Mouse (Mus musculus) limb, embryonic 14.5 days (tissue): Measurements from ENCODE around the gene Rcn3. TPM values are rescaled to one million over a fixed set of nuclear protein-coding genes. Genes with fewer than 3 reads are reported as not detected.
"Not testable (repeated sequence)": the region's sequence is repeated elsewhere in the genome, so short reads cannot be mapped to it uniquely, and the experiment has no call there.

Experiments
- ATAC-seq: fragments of 200-750 bp; cut with Nextera tagmentation; 2 replicates; pipeline ENCODE4 v1.8.0; 2017; ENCODE audit warnings: low read depth, moderate number of reproducible peaks, moderate TSS enrichment; ENCODE audit not compliant: low FRiP score
- DNase-seq: peaks from one replicate; pipeline ENCODE4 v3.0.0-alpha.2; 2015; ENCODE audit warnings: low spot score
- H3K27ac ChIP-seq: fragments of 300-500 bp; sonication (generic); replicated peaks from 2 replicates; pipeline ENCODE4 v1.5.1; 2014; ENCODE audit warnings: low read depth, mild to moderate bottlenecking, low read length, moderate library complexity, mixed read lengths
- H3K27me3 ChIP-seq: fragments of 300-500 bp; sonication (generic); 2 replicates; pipeline ENCODE4 v1.6.1; 2014; ENCODE audit warnings: low read length, mixed read lengths; ENCODE audit not compliant: control insufficient read depth, insufficient read depth
- H3K36me3 ChIP-seq: fragments of 300-500 bp; sonication (generic); 2 replicates; pipeline ENCODE4 v1.6.1; 2014; ENCODE audit warnings: mild to moderate bottlenecking, low read length, moderate library complexity, mixed read lengths; ENCODE audit not compliant: control insufficient read depth, insufficient read depth
- H3K4me1 ChIP-seq: fragments of 300-500 bp; sonication (generic); 2 replicates; pipeline ENCODE4 v1.6.1; 2014; ENCODE audit warnings: antibody characterized with exemption, low read length, mixed read lengths; ENCODE audit not compliant: control insufficient read depth, insufficient read depth
- H3K4me2 ChIP-seq: fragments of 300-500 bp; sonication (generic); replicated peaks from 2 replicates; pipeline ENCODE4 v1.6.1; 2014; ENCODE audit warnings: low read depth, mild to moderate bottlenecking, low read length, moderate library complexity; ENCODE audit not compliant: severe bottlenecking
- H3K4me3 ChIP-seq: fragments of 300-500 bp; sonication (generic); replicated peaks from 2 replicates; pipeline ENCODE4 v1.5.1; 2014; ENCODE audit warnings: low read length
- H3K9ac ChIP-seq: fragments of 300-500 bp; sonication (generic); 2 replicates; pipeline ENCODE4 v1.6.1; 2014; ENCODE audit warnings: mild to moderate bottlenecking, low read depth, low read length, moderate library complexity; ENCODE audit not compliant: severe bottlenecking
- H3K9me3 ChIP-seq: fragments of 300-500 bp; sonication (generic); 2 replicates; pipeline ENCODE4 v1.6.1; 2016; ENCODE audit warnings: low read length; ENCODE audit not compliant: control insufficient read depth
- POLR2A ChIP-seq: fragments of 200-500 bp; IDR thresholded peaks from 2 replicates; pipeline ENCODE4 v1.8.0; 2012; ENCODE audit warnings: inconsistent platforms, mild to moderate bottlenecking, moderate library complexity, borderline replicate concordance; ENCODE audit not compliant: insufficient read depth, insufficient read length; ENCODE audit errors: extremely low read depth
- WGBS: fragments of 180-500 bp; shearing (Covaris S2); extraction: QIAGEN DNeasy Blood & Tissue Kit; methylation state at CpG from one replicate; pipeline ENCODE4 v1.1.7; 2014; 5-methylcytosine and 5-hydroxymethylcytosine counted together
- polyA plus RNA-seq, 2 experiments: library from polyadenylated mRNA; depleted of rRNA in 1 of 2; stranded (reverse) in 1 of 2; unstranded in 1 of 2; fragments of >200 nt; fragmentation: Nextera tagmentation in 1 of 2; extraction: Ambion mirVana in 1 of 2; gene quantifications; 2 replicates each; pipeline versions ENCODE4 v1.2.1 to v1.2.3; 2012 to 2014

Gene Rcn3
- polyA plus RNA-seq, 2 experiments: 577 to 679 TPM

DNA sequence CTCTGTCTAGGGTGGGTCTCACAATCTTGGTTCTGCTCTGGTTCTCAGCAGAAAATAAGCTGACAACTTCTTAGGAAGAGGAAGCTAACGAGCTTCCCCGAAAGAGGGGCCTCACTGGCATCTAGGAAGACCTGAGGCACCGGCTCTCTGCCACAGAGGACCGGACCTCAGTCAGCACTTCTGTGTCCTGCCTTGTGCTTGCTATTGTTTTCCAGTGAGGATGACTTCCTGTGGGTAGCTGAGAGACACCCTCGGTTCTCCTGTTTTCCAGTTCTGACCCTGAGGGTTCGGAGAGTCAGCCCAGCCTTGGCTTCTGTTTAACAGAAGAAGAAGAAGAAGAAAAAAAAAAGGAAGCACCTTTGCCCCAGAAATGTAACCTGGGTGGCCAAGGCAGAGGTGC is 5.5 kb upstream of the Rcn3 start:
- no peak overlapping the region for H3K9ac ChIP-seq
- H3K4me1 ChIP-seq: peaks cover 14% of the 10 kb centered on the region
- TF ChIP-seq POLR2A: no peak
- no peak overlapping the region for H3K4me3 ChIP-seq
- ATAC-seq (no peak), DNase-seq (no peak)
- peaks cover 6% of the 10 kb centered on the region; the same call in 1 of the 2 replicates for H3K36me3 ChIP-seq
- H3K4me2 ChIP-seq: no peak overlapping the region
- no peak overlapping the region for H3K27ac ChIP-seq
- no peaks in the 10 kb centered on the region for H3K9me3 ChIP-seq
- 63% methylated on average over 6 of the region's 6 CpGs for WGBS
- H3K27me3 ChIP-seq: no peaks in the 10 kb centered on the region

DNA sequence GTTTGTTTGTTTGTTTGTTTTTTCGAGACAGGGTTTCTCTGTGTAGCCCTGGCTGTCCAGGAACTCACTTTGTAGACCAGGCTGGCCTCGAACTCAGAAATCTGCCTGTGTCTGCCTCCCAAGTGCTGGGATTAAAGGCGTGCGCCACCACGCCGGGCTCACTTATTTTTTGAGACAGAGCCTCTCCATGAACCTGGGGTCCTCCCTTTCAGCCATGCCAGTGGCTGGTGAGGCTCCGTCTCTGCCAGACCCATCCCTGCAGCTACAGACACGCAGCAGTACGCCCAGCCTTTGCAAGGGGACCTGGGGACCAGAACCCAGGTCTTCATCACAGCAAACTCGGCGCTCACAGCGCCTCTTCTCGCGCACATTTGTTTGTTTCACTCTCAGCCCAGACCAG is 3.9 kb upstream of the Rcn3 start:
- ATAC-seq, H3K9ac ChIP-seq, H3K27me3 ChIP-seq, H3K9me3 ChIP-seq, H3K27ac ChIP-seq, H3K36me3 ChIP-seq, H3K4me3 ChIP-seq, H3K4me2 ChIP-seq, DNase-seq: not testable (repeated sequence)
- H3K4me1 ChIP-seq: peaks cover 13% of the 10 kb centered on the region
- 95% methylated on average over 14 of the region's 14 CpGs for WGBS

DNA sequence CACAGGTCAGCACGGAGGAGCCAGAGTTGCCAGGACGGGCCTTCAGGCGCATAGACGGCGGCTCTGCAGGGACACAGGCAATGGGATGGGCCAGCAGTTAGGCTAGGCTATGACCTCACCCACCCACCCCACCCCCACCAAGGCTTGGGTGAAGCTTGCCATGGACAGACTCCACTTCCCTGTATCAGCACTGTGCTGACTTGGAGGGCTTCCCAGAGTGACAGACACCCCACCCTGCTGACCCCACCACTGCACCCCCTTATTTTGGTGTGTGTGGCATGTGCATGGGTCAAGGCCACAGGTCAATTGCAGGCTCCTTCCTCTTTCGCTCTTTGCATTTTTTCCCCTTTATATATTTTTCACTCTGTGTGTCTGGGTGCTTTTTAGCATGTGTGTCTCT is 3.3 kb upstream of the Rcn3 start:
- no peak for DNase-seq
- H3K4me3 ChIP-seq: no peak overlapping the region
- H3K4me1 ChIP-seq: peaks cover 18% of the 10 kb centered on the region
- H3K9me3 ChIP-seq: no peaks in the 10 kb centered on the region
- no peak overlapping the region for H3K9ac ChIP-seq
- H3K36me3 ChIP-seq: peaks cover 7% of the 10 kb centered on the region; the same call in 1 of the 2 replicates
- no peak for TF ChIP-seq POLR2A
- no peak overlapping the region for H3K27ac ChIP-seq
- no peak for ATAC-seq
- WGBS: 77% methylated on average over 6 of the region's 6 CpGs
- no peaks in the 10 kb centered on the region for H3K27me3 ChIP-seq
- H3K4me2 ChIP-seq: no peak overlapping the region

DNA sequence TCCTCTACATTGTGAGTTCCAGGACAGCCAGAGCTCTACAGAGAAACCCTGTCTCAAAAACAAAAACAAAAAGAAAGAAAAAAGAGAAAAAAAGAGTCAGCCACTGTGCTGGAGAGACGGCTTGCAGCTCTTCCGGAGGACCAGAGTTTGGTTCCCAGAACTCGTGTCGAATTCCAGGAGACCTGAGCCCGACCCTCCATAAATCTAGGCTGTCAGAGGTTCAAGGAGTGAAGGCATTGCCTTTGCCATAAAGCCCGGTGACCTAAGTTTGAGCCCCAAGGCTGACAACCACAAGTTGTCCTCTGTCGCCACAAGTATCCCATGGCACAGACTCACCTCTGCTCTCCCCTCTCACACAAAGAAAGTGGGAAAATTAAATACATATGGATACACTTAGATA is 2.1 kb upstream of the Rcn3 start:
- ATAC-seq (no peak), DNase-seq (no peak)
- H3K4me3 ChIP-seq: no peak overlapping the region
- H3K36me3 ChIP-seq: peaks cover 14% of the 10 kb centered on the region; the same call in 1 of the 2 replicates
- no peaks in the 10 kb centered on the region for H3K9me3 ChIP-seq
- H3K4me2 ChIP-seq: peak overlapping the region; percentile 18; the same call in 1 of the 2 replicates
- H3K27ac ChIP-seq: peak overlapping the region; percentile 82
- peaks cover 19% of the 10 kb centered on the region for H3K4me1 ChIP-seq
- no peaks in the 10 kb centered on the region for H3K27me3 ChIP-seq
- WGBS: 6% methylated on average over 7 of the region's 7 CpGs
- no peak overlapping the region for H3K9ac ChIP-seq
- TF ChIP-seq POLR2A: no peak

DNA sequence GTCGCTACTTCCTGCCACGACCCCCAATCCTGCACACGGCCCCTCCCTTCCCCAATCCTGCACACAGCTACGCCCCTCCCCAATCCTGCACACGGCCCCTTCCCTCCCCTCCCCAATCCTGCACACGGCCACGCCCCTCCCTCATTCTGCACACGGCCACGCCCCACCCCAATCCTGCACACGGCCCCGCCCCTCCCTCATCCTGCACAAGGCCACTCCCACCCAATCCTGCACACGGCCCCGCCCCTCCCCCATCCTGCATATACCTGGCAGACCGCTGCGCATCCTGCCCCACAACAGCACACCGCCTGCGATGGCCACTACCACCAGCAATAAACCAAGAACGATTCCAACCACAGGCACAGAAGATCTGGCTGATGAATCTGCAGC is 1.5 kb upstream of the Rcn3 start:
- no peak for ATAC-seq
- no peak overlapping the region for H3K4me2 ChIP-seq
- H3K4me3 ChIP-seq: no peak overlapping the region
- H3K9me3 ChIP-seq: no peaks in the 10 kb centered on the region
- peaks cover 19% of the 10 kb centered on the region for H3K4me1 ChIP-seq
- H3K9ac ChIP-seq: no peak overlapping the region
- 28% methylated on average over 18 of the region's 18 CpGs for WGBS
- no peaks in the 10 kb centered on the region for H3K27me3 ChIP-seq
- DNase-seq: no peak
- TF ChIP-seq POLR2A: no peak
- peak overlapping the region; percentile 82 for H3K27ac ChIP-seq
- H3K36me3 ChIP-seq: peaks cover 18% of the 10 kb centered on the region
